Mouse (Mus musculus) c-Kit-positive CD71-positive TER-119-positive erythroid progenitor cells, embryonic 14.5 days (primary cell): Measurements from ENCODE around the gene Zfp804a.

Experiments
- DNase-seq: peaks from one replicate; pipeline ENCODE4 v3.0.0-alpha.2; 2013; ENCODE audit warnings: low spot score

Gene Zfp804a

DNA sequence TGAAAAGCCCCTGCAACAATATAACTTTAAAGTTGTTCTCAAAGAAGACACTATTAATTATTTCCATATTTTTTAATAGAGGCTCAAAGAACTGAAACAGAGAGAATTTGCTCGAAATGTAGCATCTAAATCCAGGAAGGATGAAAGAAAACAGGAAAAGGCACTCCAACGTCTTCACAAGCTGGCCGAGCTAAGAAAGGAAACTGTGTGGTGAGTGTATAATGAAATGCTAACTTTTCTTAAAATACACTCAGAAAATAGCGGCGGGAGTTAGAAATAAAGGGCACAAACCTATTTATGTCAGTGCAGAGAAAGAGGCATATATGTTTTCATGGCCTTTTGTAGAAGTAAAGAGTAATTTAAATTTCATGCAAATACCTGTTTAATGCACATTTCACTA lies 200.4 kb downstream of the Zfp804a start:
- DNase-seq, result no peak

DNA sequence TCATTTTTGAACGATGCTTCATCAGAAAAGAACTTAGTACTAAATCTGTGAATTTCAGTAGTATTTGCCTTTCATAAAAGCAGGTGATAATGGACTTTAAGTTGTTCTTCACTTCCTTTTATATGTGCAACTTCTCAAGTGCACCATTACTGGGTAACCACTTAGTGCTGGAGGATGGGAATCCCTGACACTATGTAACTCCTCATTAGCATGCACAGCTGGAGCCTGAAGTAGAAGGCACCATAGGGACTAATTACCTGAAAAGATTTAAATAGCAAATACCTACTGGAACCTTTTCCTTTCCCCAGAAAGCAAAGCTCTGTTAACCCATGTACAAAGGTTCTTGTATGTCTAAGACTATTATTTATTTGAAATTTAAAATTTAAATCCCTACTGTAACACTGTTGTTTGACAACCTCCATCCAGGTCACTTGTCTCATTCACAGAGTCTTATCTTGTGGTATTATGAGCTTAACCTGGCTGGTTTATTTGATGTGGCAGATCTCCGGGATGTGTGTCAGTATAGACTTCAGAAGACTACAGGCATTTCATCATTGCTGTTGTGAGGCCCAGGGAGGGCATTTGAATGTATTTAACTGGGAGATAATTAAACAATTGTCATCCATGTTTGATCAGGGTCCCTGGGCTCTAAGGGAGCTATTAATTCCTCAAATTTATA lies 229.7 kb downstream of the Zfp804a start:
- DNase-seq, result no peak

DNA sequence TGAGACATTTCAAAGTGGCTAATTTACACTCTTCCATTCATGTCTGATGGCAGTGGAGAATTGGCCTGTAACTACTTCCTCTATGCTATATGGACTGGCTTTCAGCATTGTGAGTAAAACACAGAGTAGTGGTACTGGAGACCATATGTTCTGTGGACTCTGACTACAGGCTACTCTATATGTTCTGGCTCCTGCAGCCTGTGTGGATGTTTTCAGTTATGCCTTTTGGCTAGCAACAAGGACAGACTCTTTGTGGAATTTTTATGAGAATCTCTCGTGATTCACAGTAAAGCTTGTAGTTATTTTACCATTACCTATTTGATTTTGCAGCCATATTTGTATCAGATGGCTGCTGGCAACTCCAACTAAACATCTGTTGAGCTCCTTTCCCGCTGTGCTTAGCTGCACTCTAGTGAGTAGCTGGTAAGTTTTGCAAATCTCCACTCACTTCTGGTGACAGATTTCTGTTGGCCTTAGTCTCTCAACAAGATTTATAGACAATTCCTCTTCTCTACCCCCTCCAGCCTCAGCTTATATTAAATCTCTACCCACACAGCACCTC lies 242.0 kb downstream of the Zfp804a start:
- no peak for DNase-seq
